Mouse (Mus musculus) MEL (cell line): ENCODE results near the gene Mvb12a. TPM values are rescaled to one million over a fixed set of nuclear protein-coding genes. Genes with fewer than 3 reads are reported as not detected.

ENCODE experiments used
- DNase-seq: peaks from one replicate; pipeline ENCODE4 v3.0.0; 2011; ENCODE audit warnings: low read depth, low spot score
- H3K27ac ChIP-seq: 2 replicates; pipeline ENCODE4 v1.5.1; 2012; ENCODE audit warnings: low read depth, mild to moderate bottlenecking, control low read depth, low read length, moderate library complexity; ENCODE audit not compliant: control insufficient read depth
- H3K27me3 ChIP-seq, 2 experiments: fragments of 150-350 bp in 1 of 2; sonication (generic) in 1 of 2; 2 replicates each; pipeline ENCODE4 v1.6.1; 2012; ENCODE audit warnings: low read length in 2 of 2, mild to moderate bottlenecking in 2 of 2, improper control_type of control experiment in 1 of 2, moderate library complexity in 1 of 2; ENCODE audit not compliant: insufficient read depth in 2 of 2, control insufficient read depth in 1 of 2
- H3K36me3 ChIP-seq, 2 experiments: 2 replicates each; pipeline ENCODE4 v1.6.1; 2012 to 2014; ENCODE audit warnings: low read length in 2 of 2, improper control_type of control experiment in 1 of 2, inconsistent platforms in 1 of 2, mild to moderate bottlenecking in 1 of 2; ENCODE audit not compliant: insufficient read depth in 2 of 2, control insufficient read depth in 1 of 2
- H3K4me1 ChIP-seq, 2 experiments: fragments of 150-350 bp in 1 of 2; sonication (generic) in 1 of 2; 2 replicates each; pipeline ENCODE4 v1.6.1; 2012; ENCODE audit warnings: low read length in 2 of 2, improper control_type of control experiment in 1 of 2, mild to moderate bottlenecking in 1 of 2; ENCODE audit not compliant: insufficient read depth in 2 of 2, control insufficient read depth in 1 of 2
- H3K4me3 ChIP-seq, 2 experiments: fragments of 150-350 bp in 1 of 2; sonication (generic) in 1 of 2; 2 replicates each; pipeline ENCODE4 v1.5.1; 2012; ENCODE audit warnings: low read depth in 2 of 2, low read length in 2 of 2, mild to moderate bottlenecking in 2 of 2, moderate library complexity in 2 of 2, control low read depth in 1 of 2, improper control_type of control experiment in 1 of 2; ENCODE audit not compliant: control insufficient read depth in 1 of 2, insufficient read depth in 1 of 2
- H3K79me2 ChIP-seq: 2 replicates; pipeline ENCODE4 v1.6.1; 2012; ENCODE audit warnings: mild to moderate bottlenecking, low read length, moderate library complexity; ENCODE audit not compliant: control insufficient read depth, poor library complexity, insufficient read depth
- H3K9ac ChIP-seq: 2 replicates; pipeline ENCODE4 v1.6.1; 2012; ENCODE audit warnings: low read depth, mild to moderate bottlenecking, control low read depth, low read length, moderate library complexity; ENCODE audit not compliant: control insufficient read depth, poor library complexity, severe bottlenecking
- H3K9me3 ChIP-seq: fragments of 150-350 bp; sonication (generic); replicated peaks from 2 replicates; pipeline ENCODE4 v1.6.1; 2012; ENCODE audit warnings: mild to moderate bottlenecking, low read length, improper control_type of control experiment, moderate library complexity; ENCODE audit not compliant: insufficient read depth
- BHLHE40 ChIP-seq: IDR thresholded peaks from 2 replicates; pipeline ENCODE4 v1.6.1; 2012; ENCODE audit warnings: low read depth, mild to moderate bottlenecking, inconsistent platforms, low read length, improper control_type of control experiment, borderline replicate concordance
- CHD2 ChIP-seq: IDR thresholded peaks from 2 replicates; pipeline ENCODE4 v1.6.1; 2011; ENCODE audit warnings: low read length, improper control_type of control experiment
- CTCF ChIP-seq, 3 experiments: IDR thresholded peaks in 2 of 3; conservative IDR thresholded peaks in 1 of 3; 2 replicates each; pipeline ENCODE4 v1.5.1; 2011 to 2012; ENCODE audit warnings: low read length in 3 of 3, low read depth in 2 of 3, mild to moderate bottlenecking in 2 of 3, improper control_type of control experiment in 1 of 3, inconsistent platforms in 1 of 3, mixed read lengths in 1 of 3, moderate library complexity in 1 of 3; ENCODE audit not compliant: control insufficient read depth in 1 of 3, insufficient read depth in 1 of 3, poor library complexity in 1 of 3, severe bottlenecking in 1 of 3
- E2F4 ChIP-seq: IDR thresholded peaks from 2 replicates; pipeline ENCODE4 v1.6.1; 2011; ENCODE audit warnings: low read depth, low read length, improper control_type of control experiment, borderline replicate concordance
- ELF1 ChIP-seq: IDR thresholded peaks from 2 replicates; pipeline ENCODE4 v1.6.1; 2014; ENCODE audit warnings: low read depth, mild to moderate bottlenecking, inconsistent platforms, low read length, improper control_type of control experiment, moderate library complexity
- EP300 ChIP-seq, 2 experiments: IDR thresholded peaks; 2 replicates each; pipeline ENCODE4 v1.6.1; 2011; ENCODE audit warnings: improper control_type of control experiment in 2 of 2, low read length in 2 of 2, low read depth in 1 of 2, mild to moderate bottlenecking in 1 of 2
- ETS1 ChIP-seq: IDR thresholded peaks from 2 replicates; pipeline ENCODE4 v1.6.1; 2012; ENCODE audit warnings: low read depth, mild to moderate bottlenecking, inconsistent platforms, low read length, improper control_type of control experiment, moderate library complexity
- GABPA ChIP-seq: IDR thresholded peaks from 2 replicates; pipeline ENCODE4 v1.6.1; 2012; ENCODE audit warnings: low read depth, mild to moderate bottlenecking, inconsistent platforms, low read length, improper control_type of control experiment, moderate library complexity
- GATA1 ChIP-seq: IDR thresholded peaks from 2 replicates; pipeline ENCODE4 v1.6.1; 2011; ENCODE audit warnings: low read depth, low read length, improper control_type of control experiment
- HCFC1 ChIP-seq: IDR thresholded peaks from 2 replicates; pipeline ENCODE4 v1.6.1; 2012; ENCODE audit warnings: low read depth, mild to moderate bottlenecking, inconsistent platforms, low read length, improper control_type of control experiment, moderate library complexity
- KAT2A ChIP-seq: conservative IDR thresholded peaks from 2 replicates; pipeline ENCODE4 v1.6.1; 2012; ENCODE audit warnings: low read depth, low read length, improper control_type of control experiment, inconsistent platforms
- MAFK ChIP-seq: IDR thresholded peaks from 2 replicates; pipeline ENCODE4 v1.6.1; 2011; ENCODE audit warnings: low read depth, mild to moderate bottlenecking, low read length, improper control_type of control experiment, borderline replicate concordance
- MAZ ChIP-seq: IDR thresholded peaks from 2 replicates; pipeline ENCODE4 v1.6.1; 2012; ENCODE audit warnings: low read depth, mild to moderate bottlenecking, inconsistent platforms, low read length, improper control_type of control experiment
- MEF2A ChIP-seq: IDR thresholded peaks from 2 replicates; pipeline ENCODE4 v1.6.1; 2014; ENCODE audit warnings: low read depth, mild to moderate bottlenecking, inconsistent platforms, low read length, improper control_type of control experiment; ENCODE audit not compliant: poor library complexity, insufficient replicate concordance, severe bottlenecking; ENCODE audit errors: extremely low read depth
- RAD21 ChIP-seq: IDR thresholded peaks from 2 replicates; pipeline ENCODE4 v1.6.1; 2011; ENCODE audit warnings: mild to moderate bottlenecking, low read depth, low read length, improper control_type of control experiment
- SMC3 ChIP-seq: IDR thresholded peaks from 2 replicates; pipeline ENCODE4 v1.6.1; 2011; ENCODE audit warnings: low read depth, low read length, improper control_type of control experiment
- TBP ChIP-seq: IDR thresholded peaks from 2 replicates; pipeline ENCODE4 v1.8.0; 2011; ENCODE audit warnings: low read depth, low read length, improper control_type of control experiment
- TCF12 ChIP-seq: IDR thresholded peaks from 2 replicates; pipeline ENCODE4 v1.6.1; 2014; ENCODE audit warnings: low read depth, mild to moderate bottlenecking, inconsistent platforms, low read length, improper control_type of control experiment, moderate library complexity
- UBTF ChIP-seq: IDR thresholded peaks from 2 replicates; pipeline ENCODE4 v1.6.1; 2012; ENCODE audit warnings: low read depth, mild to moderate bottlenecking, inconsistent platforms, low read length, improper control_type of control experiment, moderate library complexity, borderline replicate concordance; ENCODE audit not compliant: insufficient read depth
- USF1 ChIP-seq: IDR thresholded peaks from 2 replicates; pipeline ENCODE4 v1.6.1; 2014; ENCODE audit warnings: low read depth, mild to moderate bottlenecking, inconsistent platforms, low read length, improper control_type of control experiment, moderate library complexity
- ZC3H11A ChIP-seq: IDR thresholded peaks from 2 replicates; pipeline ENCODE4 v1.6.1; 2012; ENCODE audit warnings: low read depth, mild to moderate bottlenecking, inconsistent platforms, low read length, improper control_type of control experiment
- ZKSCAN1 ChIP-seq: IDR thresholded peaks from 2 replicates; pipeline ENCODE4 v1.6.1; 2012; ENCODE audit warnings: low read depth, mild to moderate bottlenecking, inconsistent platforms, low read length, improper control_type of control experiment, moderate library complexity
- ZMIZ1 ChIP-seq: IDR thresholded peaks from 2 replicates; pipeline ENCODE4 v1.6.1; 2012; ENCODE audit warnings: low read depth, mild to moderate bottlenecking, inconsistent platforms, low read length, improper control_type of control experiment, moderate library complexity
- ZNF384 ChIP-seq: IDR thresholded peaks from 2 replicates; pipeline ENCODE4 v1.6.1; 2012; ENCODE audit warnings: low read depth, mild to moderate bottlenecking, inconsistent platforms, low read length, improper control_type of control experiment
- polyA plus RNA-seq, 2 experiments: library from polyadenylated mRNA; stranded (reverse) in 1 of 2; unstranded in 1 of 2; fragments of >175 nt in 1 of 2; fragments of >200 nt in 1 of 2; gene quantifications; 2 replicates each; pipeline versions ENCODE4 v1.2.1 to v1.2.4; 2012; ENCODE audit warnings: low replicate concordance in 2 of 2, low read depth in 1 of 2; ENCODE audit not compliant: insufficient read length in 2 of 2, insufficient read depth in 1 of 2, missing spikeins in 1 of 2
- total RNA-seq: library from RNA; depleted of rRNA; stranded (reverse); fragments of 300-350 nt; gene quantifications from 2 replicates; pipeline ENCODE4 v1.2.3, GENCODE M21; 2012

The Mvb12a gene
- total and polyA plus RNA-seq, 3 experiments, result 46.5 to 67.3 TPM; not detected in 1

DNA sequence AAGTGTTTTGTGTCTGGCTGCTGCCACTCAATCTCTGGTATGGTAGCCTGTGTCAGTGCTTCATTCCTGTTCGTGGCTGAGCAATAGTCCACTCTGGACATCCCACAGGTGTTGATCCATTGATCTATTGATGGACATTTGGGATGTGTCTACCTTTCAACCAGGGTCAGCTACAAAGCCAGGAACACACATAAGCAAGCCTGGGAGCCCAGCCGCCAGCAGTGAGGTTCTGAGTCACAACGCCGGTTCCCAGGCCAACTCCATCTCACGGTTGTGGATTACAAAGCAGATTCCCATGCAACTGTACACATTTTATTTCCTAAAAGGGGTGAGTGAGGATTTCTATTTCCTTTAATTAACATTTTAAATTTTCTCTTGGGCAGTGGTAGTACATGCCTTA, 18.0 kb downstream of the Mvb12a start:
- Histone ChIP-seq H3K27me3 (no peaks in the 10 kb centered on the region), H3K4me1 (peaks cover 4 to 11% of the 10 kb centered on the region in 2 experiments; a peak in 3 of 4 replicates), H3K9me3 (no peaks in the 10 kb centered on the region), H3K36me3 (peaks cover 0 to 7% of the 10 kb centered on the region in 2 experiments; a peak in 2 of 4 replicates), H3K4me3 (no peak overlapping the region), H3K79me2 (no peaks in the 10 kb centered on the region), H3K27ac (no peak overlapping the region), H3K9ac (no peak overlapping the region)
- no peak for DNase-seq
- no peak for TF ChIP-seq MAZ
- TF ChIP-seq ELF1, result no peak
- TF ChIP-seq RAD21, result no peak
- no peak for TF ChIP-seq E2F4
- no peak for TF ChIP-seq ZKSCAN1
- no peak for TF ChIP-seq HCFC1
- TF ChIP-seq GATA1, result no peak
- no peak for TF ChIP-seq MEF2A
- TF ChIP-seq SMC3, result no peak
- TF ChIP-seq UBTF, result no peak
- no peak for TF ChIP-seq TBP
- no peak for TF ChIP-seq CHD2
- no peak for TF ChIP-seq EP300 (IDR thresholded peaks at IDR 0.05; ENCODE audit: low read depth in 1 of 2, low read length in 2 of 2)
- TF ChIP-seq TCF12, result no peak
- no peak for TF ChIP-seq GABPA
- no peak for TF ChIP-seq ETS1
- no peak for TF ChIP-seq ZMIZ1
- no peak for TF ChIP-seq KAT2A

DNA sequence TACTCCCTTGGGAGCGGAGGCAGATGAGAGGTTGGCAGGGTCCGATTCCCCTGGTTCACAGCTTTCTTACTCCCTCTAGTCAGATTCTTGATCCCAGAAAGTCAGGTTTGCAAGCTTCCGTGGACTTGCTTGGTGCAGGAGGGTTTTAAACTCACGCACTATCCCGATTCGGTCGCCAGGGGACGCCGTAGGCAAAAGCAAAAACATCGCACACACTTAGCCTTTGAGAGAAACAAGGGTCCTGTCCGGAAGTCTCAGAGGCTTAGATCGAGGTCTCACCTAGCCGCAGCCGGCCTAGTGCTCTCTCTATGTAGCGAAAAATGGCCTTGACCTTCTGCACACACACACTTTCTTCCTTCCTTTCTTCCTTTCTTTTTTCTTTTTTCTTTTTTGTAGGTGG, 18.7 kb downstream of the Mvb12a start:
- Histone ChIP-seq H3K36me3 (peaks cover 0 to 7% of the 10 kb centered on the region in 2 experiments; a peak in 2 of 4 replicates), H3K9ac (no peak overlapping the region), H3K4me1 (peaks cover 4 to 11% of the 10 kb centered on the region in 2 experiments; a peak in 3 of 4 replicates), H3K9me3 (no peaks in the 10 kb centered on the region), H3K27me3 (no peaks in the 10 kb centered on the region), H3K4me3 (no peak overlapping the region), H3K27ac (no peak overlapping the region), H3K79me2 (no peaks in the 10 kb centered on the region)
- TF ChIP-seq RAD21 (peak; percentile 69), EP300 (IDR thresholded peaks at IDR 0.05; ENCODE audit: low read depth in 1 of 2, low read length in 2 of 2) (no peak), ELF1 (no peak), USF1 (no peak), BHLHE40 (no peak), ZNF384 (no peak), CTCF (IDR thresholded peaks at IDR 0.05 in 2 of 3, conservative IDR thresholded peaks at IDR 0.05 in 1 of 3; ENCODE audit: control insufficient read depth in 1 of 3, insufficient read depth in 1 of 3, low read depth in 2 of 3, low read length in 3 of 3, poor library complexity in 1 of 3, severe bottlenecking in 1 of 3) (peak; percentile 70 to 74 (median 72)), MAFK (no peak), MEF2A (no peak), SMC3 (peak; percentile 79), GABPA (no peak), ZC3H11A (peak; percentile 52; the same call in 1 of the 2 replicates), GATA1 (no peak)
- DNase-seq, result peak; percentile 81
